ENCODE assay signal across 13 mouse cellular contexts in genomic region chr1:138822255-138822984, GRCm38 (mm10). TPM values are rescaled to one million over a fixed set of nuclear protein-coding genes. Genes with fewer than 3 reads are reported as not detected.
DNase-seq lines count a peak whose midpoint lies in the region; ATAC-seq and TF ChIP-seq lines count a peak whose summit lies in the region.
"Had no signal": no experiment of that assay in that cellular context is flagged by ENCODE, and none has a peak within 500 bp of the region (broad histone marks: within the 10 kb centered on the region; RNA-seq: fewer than 3 reads in every experiment).

No protein-coding gene starts in this region.

- TF ChIP-seq POLR2A in small intestine, adult 2 months (IDR thresholded peaks at IDR 0.05; ENCODE audit: low read depth, low read length): no peak

- WGBS in lung, embryonic 15.5 days: 85% methylated on average over 7 of the region's 7 CpGs
- 76% methylated on average over 7 of the region's 7 CpGs for WGBS in small intestine, adult 2 months
- 75% methylated on average over 7 of the region's 7 CpGs for WGBS in heart, embryonic 12.5 days

- H3K9me3 ChIP-seq in lung, embryonic 15.5 days: no peaks in the 10 kb centered on the region
- no peaks in the 10 kb centered on the region for H3K9me3 ChIP-seq in megakaryocyte, embryonic 14.5 days
- no peaks in the 10 kb centered on the region for H3K9me3 ChIP-seq in heart, embryonic 12.5 days (replicated peaks)

- H3K4me3 ChIP-seq in lung, embryonic 15.5 days: no peak overlapping the region
- H3K4me3 ChIP-seq in megakaryocyte, embryonic 14.5 days (replicated peaks): peak overlapping the region; percentile 82
- peak overlapping the region; percentile 41; the same call in 1 of the 2 replicates for H3K4me3 ChIP-seq in small intestine, adult 2 months (ENCODE audit: low read depth, low read length)
- H3K4me3 ChIP-seq in heart, embryonic 12.5 days: no peak overlapping the region

- TF ChIP-seq CTCF in small intestine, adult 2 months (IDR thresholded peaks at IDR 0.05; ENCODE audit: extremely low read depth, insufficient read length, insufficient replicate concordance, low read depth, low read length): no peak

- H3K9ac ChIP-seq in lung, embryonic 15.5 days: no peak overlapping the region
- H3K9ac ChIP-seq in heart, embryonic 12.5 days: no peak overlapping the region

- H3K4me1 ChIP-seq in lung, embryonic 15.5 days: 0 out of 2 replicates have a peak, but pooled peaks cover 3% of the 10 kb centered on the region
- peaks cover 16% of the 10 kb centered on the region for H3K4me1 ChIP-seq in megakaryocyte, embryonic 14.5 days
- peaks cover 5% of the 10 kb centered on the region; the same call in 1 of the 2 replicates for H3K4me1 ChIP-seq in small intestine, adult 2 months (ENCODE audit: control insufficient read depth, insufficient read depth, insufficient read length, low read length)
- no peaks in the 10 kb centered on the region for H3K4me1 ChIP-seq in heart, embryonic 12.5 days (replicated peaks)

- H3K36me3 ChIP-seq in lung, embryonic 15.5 days: no peaks in the 10 kb centered on the region
- H3K36me3 ChIP-seq in megakaryocyte, embryonic 14.5 days (replicated peaks; ENCODE audit: low read length): no peaks in the 10 kb centered on the region
- no peaks in the 10 kb centered on the region for H3K36me3 ChIP-seq in small intestine, adult 2 months (ENCODE audit: control insufficient read depth, insufficient read depth, low read length)
- no peaks in the 10 kb centered on the region for H3K36me3 ChIP-seq in heart, embryonic 12.5 days

- ATAC-seq in lung, embryonic 15.5 days (ENCODE audit: borderline replicate concordance, extremely low read depth, low FRiP score, low TSS enrichment): peak; percentile 23
- ATAC-seq in common myeloid progenitor, adult 5-6 weeks (replicated peaks; ENCODE audit: low read depth, poor library complexity, severe bottlenecking): peak; percentile 87
- no peak for ATAC-seq in heart, embryonic 12.5 days (ENCODE audit: insufficient number of reproducible peaks, low FRiP score)
- ATAC-seq: forebrain, embryonic 16.5 days; intestine, embryonic 16.5 days had no signal

- H3K4me2 ChIP-seq in lung, embryonic 15.5 days: no peak overlapping the region
- no peak overlapping the region for H3K4me2 ChIP-seq in heart, embryonic 12.5 days

- no peak for DNase-seq in lung, postnatal 14 days
- DNase-seq in gastrocnemius, postnatal 10 days: no peak
- no peak for DNase-seq in natural killer cell, adult 2 months (ENCODE audit: low spot score in 2 of 2)
- DNase-seq: cerebellum, adult 9-10 months; gastrocnemius, postnatal 25 days; right cerebral cortex, postnatal 14 days had no signal

- no peak overlapping the region for H3K27ac ChIP-seq in lung, embryonic 15.5 days
- H3K27ac ChIP-seq in small intestine, adult 2 months (ENCODE audit: insufficient read depth, low read depth, low read length): no peak overlapping the region
- H3K27ac ChIP-seq in heart, embryonic 12.5 days (ENCODE audit: poor library complexity, severe bottlenecking): no peak overlapping the region

- peaks cover 9% of the 10 kb centered on the region; the same call in 1 of the 2 replicates for H3K27me3 ChIP-seq in lung, embryonic 15.5 days
- peaks cover 2% of the 10 kb centered on the region for H3K27me3 ChIP-seq in megakaryocyte, embryonic 14.5 days (replicated peaks)
- H3K27me3 ChIP-seq in small intestine, adult 2 months (ENCODE audit: control insufficient read depth, insufficient read depth, low read length): 0 out of 2 replicates have a peak, but pooled peaks cover 2% of the 10 kb centered on the region
- H3K27me3 ChIP-seq in heart, embryonic 12.5 days (replicated peaks): no peaks in the 10 kb centered on the region

RNA-seq across cellular contexts. Expression of gene Lhx9, which starts 26.0 kb away (rescaled TPM):
- polyA plus RNA-seq in lung, embryonic 15.5 days (2015; fragmentation: Nextera tagmentation; extraction: Ambion mirVana): not detected in 2 replicates
- total RNA-seq in common myeloid progenitor, adult 5-6 weeks (2017): 0.23 TPM in 1 of 2 replicates, not detected in the other
- polyA plus RNA-seq in megakaryocyte, embryonic 14.5 days (2012; ENCODE audit: insufficient read depth, low replicate concordance): not detected in 2 replicates
- polyA plus RNA-seq in small intestine, adult 2 months (2012; rRNA removed): not detected in 2 replicates
- not detected for total RNA-seq in gastrocnemius, postnatal 10 days (2021)
- polyA plus RNA-seq in heart, embryonic 12.5 days (2016; fragmentation: Nextera tagmentation; extraction: Ambion mirVana): 1.0 and 1.2 TPM in 2 replicates
- total RNA-seq: gastrocnemius, postnatal 25 days had no signal

RNA-seq across cellular contexts. Expression of gene 2310009B15Rik, which starts 34.2 kb away (rescaled TPM):
- 46.1 and 48.9 TPM in 2 replicates for polyA plus RNA-seq in lung, embryonic 15.5 days (2015; fragmentation: Nextera tagmentation; extraction: Ambion mirVana)
- total RNA-seq in common myeloid progenitor, adult 5-6 weeks (2017): 6.6 and 20.4 TPM in 2 replicates
- 30.1 and 54.8 TPM in 2 replicates for polyA plus RNA-seq in megakaryocyte, embryonic 14.5 days (2012; ENCODE audit: insufficient read depth, low replicate concordance)
- polyA plus RNA-seq in small intestine, adult 2 months (2012; rRNA removed): 12.4 and 14.6 TPM in 2 replicates
- 10 to 100 TPM; 18.1 to 19.8 TPM for total RNA-seq in gastrocnemius, postnatal 10 days (2021)
- 26.6 and 31.3 TPM in 2 replicates for polyA plus RNA-seq in heart, embryonic 12.5 days (2016; fragmentation: Nextera tagmentation; extraction: Ambion mirVana)

Comparison
In these comparisons a context has a peak if more than half of its experiments do, and no peak if none do; other contexts are left out.
1. H3K4me3 ChIP-seq: peak in megakaryocyte, embryonic 14.5 days (single experiment) and small intestine, adult 2 months (single experiment); none in lung, embryonic 15.5 days (single experiment) and heart, embryonic 12.5 days (single experiment).